Mouse (Mus musculus): Measurements from ENCODE around the gene 4933409G03Rik.
"Not testable (repeated sequence)": the region's sequence is repeated elsewhere in the genome, so short reads cannot be mapped to it uniquely, and the experiment has no call there.

Gene 4933409G03Rik

GRCm38 (mm10) chr2:68582113-68582512, at the start of gene 4933409G03Rik:
4933409G03Rik (plus strand) TSS chr2:68582413.
- DNase-seq, result no peak

GRCm38 (mm10) chr2:68544190-68544589, 38.0 kb upstream of the 4933409G03Rik start:
- DNase-seq, result no peak

GRCm38 (mm10) chr2:68560821-68561220, 21.4 kb upstream of the 4933409G03Rik start:
- DNase-seq, result no peak

- peak; percentile 8 for DNase-seq
These were observed 18.9 kb upstream of the 4933409G03Rik start for GRCm38 (mm10) chr2:68563331-68563730.

GRCm38 (mm10) chr2:68568361-68568760, 13.9 kb upstream of the 4933409G03Rik start:
- DNase-seq, result no peak

- peak; percentile 11 for DNase-seq
These were observed 9.9 kb upstream of the 4933409G03Rik start for GRCm38 (mm10) chr2:68572340-68572739.

- no peak for DNase-seq
These were observed 10.6 kb downstream of the 4933409G03Rik start for GRCm38 (mm10) chr2:68592765-68593164.

GRCm38 (mm10) chr2:68656186-68656585, 74.0 kb downstream of the 4933409G03Rik start, which contains the start of gene 4932414N04Rik:
4932414N04Rik (plus strand) TSS chr2:68656486.
- DNase-seq, result not testable (repeated sequence)
